Mouse (Mus musculus) gastrocnemius, adult 18-20 months (tissue): ENCODE data around the gene Gm11009. TPM values are rescaled to one million over a fixed set of nuclear protein-coding genes. Genes with fewer than 3 reads are reported as not detected.
"Not testable (repeated sequence)": the region's sequence is repeated elsewhere in the genome, so short reads cannot be mapped to it uniquely, and the experiment has no call there.

Experiments
- DNase-seq: peaks from one replicate; pipeline ENCODE4 v3.0.0; 2021; ENCODE audit warnings: low spot score
- long read RNA-seq, 2 experiments: library from polyadenylated mRNA; stranded (forward); transcript quantifications; one replicate each; pipeline ENCODE4 v2.0.0; 2021
- total RNA-seq, 2 experiments: library from RNA; stranded (reverse); gene quantifications; 2 replicates each; pipeline ENCODE4 v1.2.3; 2021

The Gm11009 gene
- total RNA-seq, result not detected
- long read RNA-seq, experiment 1, result 0 reads
- long read RNA-seq, experiment 2, result 0 reads

GRCm38 (mm10) chr2:176319394-176319793 lies at the start of gene Gm11009:
TSS of gene Gm11009 (minus strand) at chr2:176319494.
- DNase-seq, result not testable (repeated sequence)

Other genes starting within 250 kb of the Gm11009 start
- gene Gm2004, start 169.7 kb downstream of the Gm11009 start, total RNA-seq, result 1 to 10 TPM; 6.8 to 7.2 TPM
- gene 2210418O10Rik, start 92.9 kb downstream of the Gm11009 start, total RNA-seq, result 1 to 10 TPM; 1.3 to 2.0 TPM
- 1 to 10 TPM; 7.7 to 8.2 TPM for gene Gm14435, start 104.1 kb upstream of the Gm11009 start, total RNA-seq
- gene Gm14434, start 167.3 kb upstream of the Gm11009 start, total RNA-seq, result not detected
- gene Zfp967, start 201.6 kb upstream of the Gm11009 start, total RNA-seq, result not detected